Mouse (Mus musculus) B cell, adult 62 days (primary cell): ENCODE data around the gene Tctn1. TPM values are rescaled to one million over a fixed set of nuclear protein-coding genes. Genes with fewer than 3 reads are reported as not detected.

Experiments used
- total RNA-seq: library from RNA; stranded (reverse); gene quantifications from 4 replicates; pipeline ENCODE4 v1.2.4, GENCODE M21; 2023

Tctn1 gene
- 19.0 to 24.6 TPM (median 22.6 TPM) in 4 replicates for total RNA-seq

GRCm38 (mm10) chr5:122263933-122264905, at the start of gene Tctn1:
Tctn1 (minus strand) TSS chr5:122264460.

GRCm38 (mm10) chr5:122284183-122285028, 20.1 kb upstream of the Tctn1 start, which contains the start of gene Pptc7:
Pptc7 (plus strand) TSS chr5:122284365.

DNA sequence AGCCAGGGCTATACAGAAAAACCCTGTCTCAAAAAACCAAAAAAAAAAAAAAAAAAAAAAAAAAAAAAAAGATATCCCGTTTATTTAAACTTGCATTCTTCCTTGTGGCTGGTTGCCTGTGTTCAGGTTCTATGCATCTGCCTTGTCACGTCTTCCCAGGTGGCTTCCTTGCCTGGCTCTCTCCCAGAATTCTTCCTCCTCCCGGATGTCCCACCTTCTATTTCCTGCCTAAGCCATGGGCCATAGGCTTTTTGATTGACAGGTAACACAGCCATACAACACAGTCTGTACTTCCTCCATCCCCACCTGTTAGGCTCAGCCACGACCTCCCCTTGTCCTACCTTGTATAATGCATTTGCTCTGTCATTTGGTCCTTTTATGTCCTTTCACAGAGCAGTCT, 57.8 kb downstream of the Tctn1 start, which contains the start of gene Hvcn1:
Gene Hvcn1 (plus strand): TSS at position 330 of the 400 bp plus-strand sequence.

Other genes with a start within 250 kb of the Tctn1 start
- gene Cux2, start 214.4 kb downstream of the Tctn1 start, total RNA-seq: not detected in 4 replicates
- not detected in 4 replicates for gene Myl2, start 163.5 kb downstream of the Tctn1 start, total RNA-seq
- gene Ccdc63, start 123.6 kb downstream of the Tctn1 start, total RNA-seq: 0.97 to 1.6 TPM in 2 of 4 replicates, not detected in the others
- gene Ppp1cc, start 106.2 kb downstream of the Tctn1 start, total RNA-seq: 212 to 277 TPM (median 248 TPM) in 4 replicates
- 709 to 813 TPM (median 779 TPM) in 4 replicates for gene Hvcn1, start 57.7 kb downstream of the Tctn1 start, total RNA-seq
- 21.5 to 25.4 TPM (median 24.0 TPM) in 4 replicates for gene Pptc7, start 19.9 kb upstream of the Tctn1 start, total RNA-seq
- 9.9 to 11.7 TPM (median 10.7 TPM) in 4 replicates for gene Rad9b, start 89.8 kb upstream of the Tctn1 start, total RNA-seq
- gene Vps29, start 89.9 kb upstream of the Tctn1 start, total RNA-seq: 38.9 to 61.2 TPM (median 57.0 TPM) in 4 replicates
- 31.1 to 40.6 TPM (median 36.3 TPM) in 4 replicates for gene Gpn3, start 107.4 kb upstream of the Tctn1 start, total RNA-seq
- gene Fam216a, start 107.9 kb upstream of the Tctn1 start, total RNA-seq: 9.1 to 10.8 TPM (median 9.8 TPM) in 4 replicates
- 383 to 399 TPM (median 394 TPM) in 4 replicates for gene Arpc3, start 127.4 kb upstream of the Tctn1 start, total RNA-seq
- gene Anapc7, start 157.2 kb upstream of the Tctn1 start, total RNA-seq: 31.8 to 37.3 TPM (median 35.7 TPM) in 4 replicates
- 69.5 to 80.5 TPM (median 74.2 TPM) in 4 replicates for gene Atp2a2, start 237.8 kb upstream of the Tctn1 start, total RNA-seq